Mouse (Mus musculus): ENCODE measurements around the gene Gnao1.

Gene Gnao1

GRCm38 (mm10) chr8:93843858-93844502 is 34.2 kb downstream of the Gnao1 start:
- in situ Hi-C loops (cut with MboI, MseI) = no loop called here

GRCm38 (mm10) chr8:93845186-93845585 is 35.4 kb downstream of the Gnao1 start:
- in situ Hi-C loops (cut with MboI, MseI) = no loop called here

- in situ Hi-C loops (cut with MboI, MseI) = no loop called here
These were observed 42.4 kb downstream of the Gnao1 start for GRCm38 (mm10) chr8:93852087-93852645.

- in situ Hi-C loops (cut with MboI, MseI) = no loop called here
These were observed 43.2 kb downstream of the Gnao1 start for GRCm38 (mm10) chr8:93852851-93853461.

- in situ Hi-C loops (cut with MboI, MseI) = no loop called here
These were observed 44.9 kb downstream of the Gnao1 start for GRCm38 (mm10) chr8:93854676-93855075.

- in situ Hi-C loops (cut with MboI, MseI) = no loop called here
These were observed 45.5 kb downstream of the Gnao1 start for GRCm38 (mm10) chr8:93855272-93855671.

GRCm38 (mm10) chr8:93857144-93857543 is 47.4 kb downstream of the Gnao1 start:
- in situ Hi-C loops (cut with MboI, MseI) = no loop called here

- in situ Hi-C loops (cut with MboI, MseI) = no loop called here
These were observed 48.5 kb downstream of the Gnao1 start for GRCm38 (mm10) chr8:93858286-93858685.

GRCm38 (mm10) chr8:93860020-93860419 is 50.3 kb downstream of the Gnao1 start:
- in situ Hi-C loops (cut with MboI, MseI) = no loop called here

- in situ Hi-C loops (cut with MboI, MseI) = no loop called here
These were observed 54.3 kb downstream of the Gnao1 start for GRCm38 (mm10) chr8:93864064-93864463.

GRCm38 (mm10) chr8:93866271-93866670 is 56.5 kb downstream of the Gnao1 start:
- in situ Hi-C loops (cut with MboI, MseI) = no loop called here

GRCm38 (mm10) chr8:93868486-93869221 is 58.9 kb downstream of the Gnao1 start:
- in situ Hi-C loops (cut with MboI, MseI) = no loop called here

- in situ Hi-C loops (cut with MboI, MseI) = no loop called here
These were observed 61.5 kb downstream of the Gnao1 start for GRCm38 (mm10) chr8:93871275-93871674.

GRCm38 (mm10) chr8:93878396-93878795 is 68.6 kb downstream of the Gnao1 start:
- in situ Hi-C loops (cut with MboI, MseI) = no loop called here

GRCm38 (mm10) chr8:93879966-93880365 is 70.2 kb downstream of the Gnao1 start:
- in situ Hi-C loops (cut with MboI, MseI) = no loop called here

- in situ Hi-C loops (cut with MboI, MseI) = no loop called here
These were observed 71.6 kb downstream of the Gnao1 start for GRCm38 (mm10) chr8:93881381-93881780.

- in situ Hi-C loops (cut with MboI, MseI) = no loop called here
These were observed 73.5 kb downstream of the Gnao1 start for GRCm38 (mm10) chr8:93883241-93883640.

- in situ Hi-C loops (cut with MboI, MseI) = no loop called here
These were observed 74.0 kb downstream of the Gnao1 start for GRCm38 (mm10) chr8:93883771-93884170.

GRCm38 (mm10) chr8:93884316-93884715 is 74.5 kb downstream of the Gnao1 start:
- in situ Hi-C loops (cut with MboI, MseI) = no loop called here

- in situ Hi-C loops (cut with MboI, MseI) = no loop called here
These were observed 76.4 kb downstream of the Gnao1 start for GRCm38 (mm10) chr8:93886181-93886580.

- in situ Hi-C loops (cut with MboI, MseI) = no loop called here
These were observed 78.4 kb downstream of the Gnao1 start for GRCm38 (mm10) chr8:93888150-93888676.

Data from T-helper 17 cell (primary cell).